Mouse (Mus musculus): ENCODE results near the gene Gm28048. TPM values are rescaled to one million over a fixed set of nuclear protein-coding genes. Genes with fewer than 3 reads are reported as not detected.
A peak's percentile ranks its signal among the peaks of the same experiment; 100 is the strongest.

The Gm28048 gene
- total RNA-seq, 2 experiments from 2014 or later: 5.5 to 9.2 TPM

DNA sequence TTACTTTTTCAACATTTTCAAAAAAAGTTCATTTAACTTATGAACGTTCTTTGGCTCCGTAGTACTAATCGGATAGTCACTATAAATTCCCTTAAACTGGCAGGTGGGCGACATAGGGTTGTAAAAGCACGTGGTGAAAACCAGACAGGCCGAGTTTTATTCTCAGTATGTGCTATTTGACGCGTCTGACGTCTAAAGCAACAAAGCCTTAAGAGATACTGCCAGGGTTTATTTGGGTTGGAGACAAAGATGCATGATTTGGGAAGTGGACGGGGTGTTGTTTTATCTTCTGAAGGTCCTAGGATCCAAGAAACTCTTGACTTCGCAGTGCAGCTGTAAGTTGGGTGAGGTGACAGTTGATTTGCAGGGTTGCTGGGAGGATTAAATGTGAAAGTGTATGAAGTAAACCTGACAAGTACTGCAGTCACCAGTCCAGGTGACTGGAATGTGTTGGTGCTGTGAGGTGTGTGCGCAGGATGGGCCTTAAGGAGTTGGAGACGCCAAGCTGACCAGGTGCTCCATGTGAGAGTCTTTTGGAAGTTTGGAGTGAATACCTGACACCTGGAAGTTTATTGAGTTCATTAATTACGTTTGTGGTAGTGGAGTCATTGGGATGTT is 9.4 kb upstream of the Gm28048 start:
- DNase-seq: no peak
- intact Hi-C loops (cut with DNase I): loop anchor here (2.0 kb wide), 1 partner anchor 15 kb away; the partner anchor contains the start of gene Fam161a

DNA sequence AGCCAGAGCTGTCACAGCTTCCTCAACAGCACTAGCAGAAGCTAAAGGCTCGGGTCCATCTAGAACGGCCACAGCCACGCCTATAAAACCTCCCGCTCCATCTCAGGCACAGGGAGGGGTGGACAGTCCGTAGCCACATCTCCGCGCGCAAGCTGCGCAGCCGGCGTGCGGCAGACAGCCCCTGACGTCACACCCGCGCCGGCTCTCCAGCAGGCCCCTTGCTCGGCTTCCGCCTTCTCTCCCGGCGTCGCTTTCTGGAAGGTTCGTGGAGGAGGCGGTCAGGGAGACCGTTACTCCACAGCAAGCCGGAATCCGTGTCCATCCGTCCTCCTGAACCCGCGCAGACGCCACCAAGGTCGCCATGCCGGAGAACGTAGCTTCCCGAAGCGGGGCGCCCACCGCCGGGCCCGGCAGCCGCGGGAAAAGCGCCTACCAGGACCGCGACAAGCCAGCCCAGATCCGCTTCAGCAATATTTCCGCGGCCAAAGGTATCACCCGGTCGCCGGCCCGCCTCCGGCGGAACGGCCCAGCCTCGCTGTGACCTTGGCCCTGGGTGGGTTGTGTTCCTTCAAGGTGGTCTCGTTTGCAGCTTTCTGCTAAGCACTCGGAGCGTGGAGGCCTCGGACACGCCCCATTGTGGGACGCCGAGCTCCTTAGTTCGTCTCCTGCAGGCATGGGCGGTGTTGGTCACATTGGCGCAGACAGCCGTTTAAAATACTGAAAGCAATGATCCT is 8.7 kb upstream of the Gm28048 start, which contains the start of gene Cct4:
Gene Cct4 (plus strand): TSS at position 127 of the 734 bp plus-strand sequence.
- DNase-seq: peak; percentile 95 to 96
- intact Hi-C loops (cut with DNase I): loop anchor here (2.0 kb wide), 1 partner anchor 16 kb away; the partner anchor contains the start of gene Fam161a

DNA sequence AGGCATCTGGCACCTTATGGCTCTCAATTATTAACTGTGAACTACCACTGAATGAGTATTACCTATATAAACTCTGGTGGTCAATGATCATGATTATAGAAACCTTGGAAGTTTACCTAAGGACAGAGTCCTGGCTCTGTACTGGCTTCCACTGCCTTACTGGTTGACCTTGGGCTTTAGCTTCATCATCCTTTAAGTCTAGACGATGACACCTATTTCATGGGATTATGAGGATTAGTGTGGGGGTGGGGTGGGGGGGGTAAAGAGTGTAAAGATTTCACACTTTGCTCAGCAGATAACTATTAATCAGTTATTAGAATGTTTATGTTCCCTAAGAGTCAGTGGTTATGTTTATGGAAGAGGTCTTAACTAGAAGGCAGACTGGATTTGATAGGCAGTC is 7.9 kb upstream of the Gm28048 start:
- intact Hi-C loops (cut with DNase I): loop anchor here (2.0 to 10.0 kb wide), 5 partner anchors 17 to 575 kb away; partner anchors contain the start of genes Ahsa2, Fam161a and Tmem17
- DNase-seq: no peak

DNA sequence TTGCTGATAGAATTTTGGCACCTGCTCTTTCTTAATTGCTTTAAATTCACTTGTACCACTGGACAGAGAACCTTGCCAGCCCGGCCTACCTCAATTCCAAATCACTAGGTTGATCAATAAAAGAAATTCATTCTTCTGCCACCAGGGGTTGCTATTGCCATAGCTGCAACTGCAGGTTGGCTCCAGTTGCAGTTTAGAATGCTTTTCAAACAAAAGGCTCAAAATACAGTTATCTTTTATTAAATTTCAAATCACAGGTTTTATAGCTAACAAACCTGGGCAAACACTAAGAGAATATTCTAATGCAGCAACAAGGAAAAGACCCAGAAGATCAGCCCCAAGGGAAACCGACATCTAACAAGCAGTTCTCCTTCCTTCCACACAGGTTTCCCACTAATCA is 5.5 kb upstream of the Gm28048 start:
- intact Hi-C loops (cut with DNase I): loop anchor here (2.0 to 10.0 kb wide), 5 partner anchors 160 to 577 kb away; partner anchors contain the start of genes Ahsa2 and Tmem17
- DNase-seq: peak; percentile 39 to 67

DNA sequence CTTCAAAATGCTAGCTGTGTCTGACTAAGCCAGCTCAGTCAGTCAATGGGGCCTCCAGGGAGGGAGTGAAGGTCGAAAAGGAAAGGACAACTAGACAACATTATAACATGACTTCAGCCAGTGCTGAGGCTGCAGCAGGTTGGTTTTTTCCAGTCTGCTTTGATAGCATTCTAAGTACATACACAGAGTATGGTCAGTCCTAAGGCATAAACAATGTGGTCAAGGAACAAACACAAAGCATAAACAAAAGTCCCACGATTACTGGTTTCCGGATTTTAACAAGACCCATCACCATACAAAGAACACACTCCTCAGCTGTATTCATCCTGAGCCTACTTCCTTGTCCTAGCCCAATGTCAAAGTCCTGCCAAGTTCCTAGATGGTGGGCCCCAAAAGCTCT is 3.6 kb upstream of the Gm28048 start:
- intact Hi-C loops (cut with DNase I): loop anchor here (5.0 to 10.0 kb wide), 4 partner anchors 162 to 579 kb away; partner anchors contain the start of genes Ahsa2 and Tmem17
- DNase-seq: no peak

DNA sequence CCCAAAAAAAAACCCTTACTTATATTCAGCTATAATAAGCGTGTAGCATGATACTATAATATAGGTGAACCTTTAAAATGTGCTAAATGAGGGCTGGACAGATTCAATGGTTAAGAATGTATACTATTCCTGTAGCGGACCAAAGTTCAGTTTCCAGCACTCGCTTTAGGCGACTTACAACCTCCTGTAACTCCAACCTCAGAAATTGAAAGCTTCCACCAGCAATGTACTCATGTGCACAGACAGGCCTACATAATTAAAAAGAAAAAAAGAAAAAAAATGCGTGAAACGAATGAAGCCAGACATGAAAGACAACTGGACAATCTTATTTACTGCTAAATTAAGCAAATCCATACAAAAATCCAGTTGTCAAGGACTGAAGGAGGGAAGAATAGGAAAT is 956 bp upstream of the Gm28048 start:
- no peak for DNase-seq
- intact Hi-C loops (cut with DNase I): loop anchor here (10.0 kb wide), 3 partner anchors 468 to 582 kb away; partner anchors contain the start of genes Ahsa2 and Tmem17

DNA sequence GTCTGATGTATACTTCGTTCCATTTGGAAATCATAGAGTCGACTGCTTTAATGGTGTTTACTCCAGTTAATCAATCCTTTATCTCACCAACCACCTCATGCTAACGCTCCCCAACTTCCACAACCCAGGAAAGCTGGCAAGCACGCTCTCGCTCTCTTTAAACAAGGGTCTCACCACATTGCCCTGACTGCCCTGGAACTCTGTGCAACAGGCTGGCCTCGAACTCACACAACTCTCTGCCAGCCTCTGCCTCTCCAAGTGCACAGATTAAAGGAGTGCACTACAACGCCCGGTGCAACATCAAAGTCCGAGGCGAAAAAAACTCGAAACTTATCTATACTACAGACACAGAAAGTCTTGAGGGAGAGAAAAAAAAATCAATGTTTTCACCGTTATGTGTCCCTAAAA is 343 bp downstream of the Gm28048 start:
- intact Hi-C loops (cut with DNase I): loop anchor here (10.0 kb wide), 3 partner anchors 467 to 583 kb away; partner anchors contain the start of genes Ahsa2 and Tmem17
- DNase-seq: peak in 1 of 2 experiments; percentile 35

DNA sequence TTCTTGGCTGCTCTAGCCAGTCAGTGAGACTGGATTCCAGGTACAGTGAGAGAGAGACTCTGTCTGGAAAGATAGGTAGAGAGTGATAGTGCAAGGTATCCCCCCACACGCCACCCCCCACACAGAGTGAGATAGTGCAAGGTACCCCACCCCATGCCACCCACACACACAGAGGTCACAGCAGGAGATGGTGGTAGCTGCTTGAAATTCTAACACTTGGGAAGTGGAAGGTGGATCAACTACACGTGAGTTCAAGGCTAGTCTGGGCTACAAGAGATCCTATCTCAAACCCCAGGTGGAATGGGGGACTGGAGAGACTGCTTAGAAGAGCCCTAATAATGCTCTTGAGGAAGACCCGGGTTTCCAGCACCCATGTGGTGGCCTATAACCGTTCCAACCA is 849 bp downstream of the Gm28048 start:
- intact Hi-C loops (cut with DNase I): loop anchor here (10.0 kb wide), 3 partner anchors 466 to 584 kb away; partner anchors contain the start of genes Ahsa2 and Tmem17
- no peak for DNase-seq

- no peak for DNase-seq
- intact Hi-C loops (cut with DNase I): no loop called here
These were observed 2.7 kb downstream of the Gm28048 start for GRCm38 (mm10) chr11:22979221-22979620.

- no peak for DNase-seq
- intact Hi-C loops (cut with DNase I): no loop called here
These were observed 3.2 kb downstream of the Gm28048 start for GRCm38 (mm10) chr11:22978711-22979110.

- no peak for DNase-seq
- intact Hi-C loops (cut with DNase I): no loop called here
These were observed 3.7 kb downstream of the Gm28048 start for GRCm38 (mm10) chr11:22978215-22978614.

- no peak for DNase-seq
These were observed 8.3 kb downstream of the Gm28048 start for GRCm38 (mm10) chr11:22973599-22973998.

GRCm38 (mm10) chr11:22972746-22973526 is 9.0 kb downstream of the Gm28048 start:
- intact Hi-C loops (cut with DNase I): no loop called here
- peak; percentile 75 to 82 for DNase-seq

More at GRCm38 (mm10) chr11:22973599-22973998, 8.3 kb downstream of the Gm28048 start:
- intact Hi-C loops (cut with DNase I): no loop called here

DNA sequence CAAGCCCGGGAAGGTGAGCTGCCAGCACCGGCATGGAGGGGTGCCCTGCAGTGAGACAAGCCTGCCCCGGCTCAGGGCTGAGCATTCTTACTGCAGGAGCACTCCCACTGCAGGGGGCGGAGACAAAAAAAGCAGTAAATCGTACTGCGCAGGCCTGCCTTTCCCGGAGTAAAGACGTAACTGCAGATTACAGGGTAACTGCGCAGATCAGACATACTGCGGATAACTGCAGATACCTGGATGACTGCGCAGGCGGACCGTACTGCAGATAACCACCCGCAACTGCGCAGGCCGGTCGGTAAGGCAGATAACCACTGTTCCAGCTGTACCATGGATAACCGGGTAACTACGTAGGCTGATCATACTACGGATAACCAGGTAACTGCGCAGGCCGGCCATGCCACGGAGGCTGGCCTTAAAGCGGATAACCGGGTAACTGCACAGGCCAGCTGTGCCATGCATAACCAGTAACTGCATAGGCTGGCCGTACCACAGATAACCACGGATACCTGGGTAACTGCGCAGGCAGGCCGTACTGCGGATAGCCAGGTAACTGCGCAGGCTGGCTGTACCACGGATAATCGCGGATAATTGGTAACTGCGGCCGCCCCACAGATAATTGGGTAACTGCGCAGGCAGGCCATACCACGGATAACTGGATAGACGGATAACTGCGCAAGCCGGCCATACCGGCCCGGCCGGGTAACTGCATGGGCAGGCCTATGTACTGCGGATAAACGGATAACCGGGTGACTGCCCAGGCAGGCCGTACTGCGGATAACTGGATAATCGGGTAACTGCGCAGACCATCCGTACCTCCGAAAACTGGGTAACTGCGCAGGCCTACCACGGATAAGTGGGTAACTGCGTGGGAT is 9.8 kb downstream of the Gm28048 start, which contains the start of gene Zrsr1:
Gene Zrsr1 (plus strand): TSS at position 171 of the 875 bp plus-strand sequence.
- intact Hi-C loops (cut with DNase I): no loop called here
- peak; percentile 37 to 52 for DNase-seq

GRCm38 (mm10) chr11:22970546-22970945 is 11.3 kb downstream of the Gm28048 start:
- intact Hi-C loops (cut with DNase I): no loop called here
- DNase-seq: no peak

DNA sequence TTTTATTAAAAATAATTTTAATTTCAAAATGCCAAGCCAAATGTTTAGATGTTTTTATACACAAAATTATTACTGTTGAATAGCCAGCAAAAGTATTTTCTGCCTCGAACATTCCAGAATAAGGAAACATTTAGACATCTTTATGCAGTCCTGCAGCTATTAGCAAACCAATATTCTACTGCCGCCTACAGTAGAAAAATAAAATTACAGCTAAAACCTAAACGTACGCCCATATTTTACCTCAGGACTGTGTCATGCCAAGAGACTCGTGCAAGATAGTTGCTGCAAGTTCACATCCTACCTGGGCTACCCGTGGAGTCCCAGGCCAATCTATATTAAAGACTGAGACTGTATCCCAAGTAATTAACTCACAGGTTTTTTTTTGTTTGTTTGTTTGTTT is 12.4 kb downstream of the Gm28048 start:
- DNase-seq: no peak
- intact Hi-C loops (cut with DNase I): loop anchor here (10.0 kb wide), 1 partner anchor 745 kb away; no protein-coding TSS in a partner anchor

DNA sequence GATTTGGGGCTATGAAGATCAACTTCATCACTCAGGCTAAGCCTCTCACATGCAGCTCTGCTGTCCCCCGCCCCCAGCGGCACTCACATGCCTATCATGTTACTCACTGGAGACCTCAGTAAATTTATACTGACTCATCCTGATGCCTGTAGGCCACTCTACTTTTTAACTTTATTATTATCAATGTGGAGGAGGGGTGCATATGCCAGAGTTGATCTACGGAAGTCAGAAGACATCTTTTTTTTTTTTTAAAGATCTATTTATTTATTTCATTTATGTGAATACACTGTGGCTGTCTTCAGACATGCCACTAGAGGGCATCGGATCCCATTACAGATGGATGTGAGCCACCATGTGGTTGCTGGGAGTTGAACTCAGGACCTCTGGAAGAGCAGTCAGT is 16.4 kb downstream of the Gm28048 start:
- DNase-seq: no peak
- intact Hi-C loops (cut with DNase I): loop anchor here (10.0 kb wide), 1 partner anchor 741 kb away; no protein-coding TSS in a partner anchor

- no peak for DNase-seq
- intact Hi-C loops (cut with DNase I): loop anchor here (10.0 kb wide), 1 partner anchor 740 kb away; no protein-coding TSS in a partner anchor
These were observed 17.5 kb downstream of the Gm28048 start for GRCm38 (mm10) chr11:22964401-22964800.

DNA sequence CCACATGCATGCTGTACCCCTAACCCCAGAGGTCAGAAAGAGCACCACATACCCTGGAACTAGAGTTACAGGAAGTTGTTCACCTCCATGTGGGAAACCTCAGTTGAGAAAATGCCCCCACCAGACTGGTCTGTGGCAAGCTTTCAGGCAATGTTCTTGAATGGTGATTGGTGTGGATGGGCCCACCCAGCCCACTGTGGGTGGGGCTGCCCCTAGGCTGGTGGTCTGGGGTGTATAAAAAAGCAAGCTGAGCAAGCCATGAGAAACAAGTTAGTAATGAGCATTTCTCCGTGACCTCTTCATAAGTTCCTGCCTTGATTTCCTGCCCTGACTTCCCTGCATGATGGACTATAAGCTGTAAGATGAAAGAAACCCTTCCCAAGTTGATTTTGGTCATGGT is 19.8 kb downstream of the Gm28048 start:
- no peak for DNase-seq
- intact Hi-C loops (cut with DNase I): loop anchor here (10.0 kb wide), 1 partner anchor 737 kb away; no protein-coding TSS in a partner anchor

Data from heart, postnatal 14 days (tissue).